Mouse (Mus musculus) lung, adult 2 months (tissue): ENCODE results near the gene Zfp3. TPM values are rescaled to one million over a fixed set of nuclear protein-coding genes. Genes with fewer than 3 reads are reported as not detected.

Source experiments
- DNase-seq: peaks from one replicate; pipeline ENCODE4 v3.0.0; 2022
- H3K4me1 ChIP-seq: fragments of 200-500 bp; 2 replicates; pipeline ENCODE4 v1.6.1; 2011; ENCODE audit warnings: low read length; ENCODE audit not compliant: control insufficient read depth, insufficient read depth
- H3K4me3 ChIP-seq: fragments of 200-500 bp; replicated peaks from 2 replicates; pipeline ENCODE3; 2011; ENCODE audit warnings: low read depth, mild to moderate bottlenecking, control low read depth, low read length; ENCODE audit errors: extremely low read depth
- CTCF ChIP-seq: fragments of 200-500 bp; IDR thresholded peaks from 2 replicates; pipeline ENCODE4 v1.5.1; 2011; ENCODE audit warnings: mild to moderate bottlenecking, low read length, control low read depth; ENCODE audit not compliant: insufficient read depth
- POLR2A ChIP-seq: fragments of 200-500 bp; IDR thresholded peaks from 2 replicates; pipeline ENCODE4 v1.6.1; 2011; ENCODE audit warnings: low read depth, mild to moderate bottlenecking, control low read depth, low read length, borderline replicate concordance; ENCODE audit errors: extremely low read depth
- WGBS: fragments of 180-500 bp; shearing (Covaris S2); methylation state at CpG from one replicate; pipeline ENCODE4 v1.1.7; 2018; 5-methylcytosine and 5-hydroxymethylcytosine counted together
- polyA plus RNA-seq: library from polyadenylated mRNA; depleted of rRNA; stranded (reverse); fragments of >200 nt; gene quantifications from 2 replicates; pipeline ENCODE4 v1.2.3, GENCODE M21; 2012

Gene Zfp3
- polyA plus RNA-seq, 1 experiment, result 2.3 TPM

DNA sequence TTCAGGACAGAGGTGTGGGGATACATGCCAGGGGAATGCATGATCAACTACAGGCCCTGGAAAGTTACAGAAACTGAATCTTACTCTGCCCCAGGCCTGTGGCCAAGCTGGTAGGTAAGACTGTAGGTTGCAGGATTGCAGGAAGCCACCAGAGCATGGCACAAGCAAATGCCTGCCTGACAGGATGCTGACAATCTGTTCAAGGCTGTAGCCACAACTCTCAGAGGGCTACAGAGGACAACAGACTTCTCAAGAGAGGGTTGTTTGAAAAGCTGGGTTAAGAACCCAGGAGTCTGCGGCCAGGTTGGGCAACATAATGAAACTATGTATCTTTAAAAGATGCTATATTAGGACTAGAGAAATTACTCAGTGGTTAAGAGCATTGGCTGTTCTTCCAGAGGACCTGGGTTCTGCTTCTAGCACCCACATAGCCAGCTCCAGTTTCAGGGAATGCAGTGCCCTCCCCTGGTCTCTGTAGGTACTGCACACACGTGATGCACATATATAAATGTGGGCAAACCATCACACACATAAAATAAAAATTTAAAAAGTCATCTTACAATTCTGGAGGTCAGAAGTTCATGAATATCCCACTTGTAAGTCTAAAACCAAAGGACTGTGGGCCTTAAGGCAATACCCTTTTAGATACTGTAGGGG, 38.3 kb downstream of the Zfp3 start:
- TF ChIP-seq POLR2A (no peak), CTCF (no peak)
- Histone ChIP-seq H3K4me1 (peaks cover 7% of the 10 kb centered on the region), H3K4me3 (no peak overlapping the region)
- WGBS, result 97% methylated on average over 2 of the region's 2 CpGs
- no peak for DNase-seq

DNA sequence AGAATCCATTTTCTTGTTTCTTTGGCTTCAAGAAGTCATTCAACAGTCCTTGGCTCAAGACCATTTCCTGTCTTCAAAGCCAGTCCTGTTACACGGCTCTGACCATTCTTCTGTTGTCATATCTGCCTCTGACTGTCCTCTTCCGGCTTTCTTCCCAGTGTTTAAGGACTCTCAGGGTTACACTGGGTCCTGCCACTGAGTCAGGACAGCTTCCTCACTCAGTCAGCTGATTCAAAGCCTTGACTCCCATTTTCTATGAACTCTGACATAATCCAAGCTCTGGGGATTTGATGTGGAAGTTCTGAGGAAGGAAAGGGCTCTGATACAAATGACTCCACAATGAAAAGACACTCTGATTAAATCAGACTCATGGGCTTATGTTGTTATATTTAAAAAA, 38.9 kb downstream of the Zfp3 start:
- no peak for DNase-seq
- 60% methylated on average over 2 of the region's 2 CpGs for WGBS
- Histone ChIP-seq H3K4me3 (no peak overlapping the region), H3K4me1 (peaks cover 7% of the 10 kb centered on the region)
- TF ChIP-seq POLR2A (no peak), CTCF (no peak)

DNA sequence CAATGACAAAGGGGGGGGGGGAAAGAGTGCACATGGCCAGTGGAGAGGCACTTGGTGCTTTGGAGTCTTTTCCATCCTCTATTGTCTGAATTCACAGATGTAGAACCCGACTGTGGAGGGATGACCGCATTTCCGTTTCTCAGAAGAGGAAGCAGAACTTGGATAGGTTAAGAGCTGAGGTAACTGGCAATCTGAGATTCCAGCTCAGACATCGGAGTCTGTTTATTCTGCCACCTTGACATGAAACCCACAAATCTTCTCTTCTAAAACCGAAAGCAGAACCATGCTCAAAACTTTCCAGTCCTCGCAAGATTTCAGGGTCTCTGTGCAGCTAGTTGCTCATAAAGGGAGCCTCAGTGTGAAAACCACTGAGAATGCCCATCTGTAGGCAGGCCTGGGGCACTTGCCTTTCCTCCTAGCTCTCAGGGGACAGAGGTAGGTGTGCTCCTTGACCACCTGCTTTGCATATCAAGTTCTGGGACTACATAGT, 39.7 kb downstream of the Zfp3 start:
- peaks cover 7% of the 10 kb centered on the region for H3K4me1 ChIP-seq
- DNase-seq, result no peak
- no peak overlapping the region for H3K4me3 ChIP-seq
- whole genome bisulfite sequencing, result 38% methylated on average over 6 of the region's 6 CpGs
- TF ChIP-seq POLR2A (no peak), CTCF (no peak)

DNA sequence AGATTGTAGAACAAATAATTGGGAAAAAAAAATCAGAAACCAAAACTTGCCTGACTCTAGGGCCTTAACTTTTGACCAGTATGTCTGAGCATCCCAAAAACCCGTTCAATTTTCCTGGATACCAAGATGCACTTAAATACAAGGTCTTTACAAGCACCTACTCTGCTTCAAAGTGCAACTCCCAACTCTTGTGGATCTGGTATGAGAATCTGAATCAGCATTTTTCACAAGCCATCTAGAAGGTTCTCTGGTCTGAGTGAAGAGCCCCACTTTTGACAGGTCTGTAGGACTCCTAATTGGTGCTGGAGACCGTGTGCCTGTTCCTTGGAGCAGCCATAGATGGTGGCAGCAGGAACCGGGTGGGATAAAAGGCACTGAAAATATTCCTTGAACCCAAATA, 40.4 kb downstream of the Zfp3 start:
- DNase-seq, result no peak
- 81% methylated on average over 3 of the region's 3 CpGs for WGBS
- peaks cover 7% of the 10 kb centered on the region for H3K4me1 ChIP-seq
- TF ChIP-seq CTCF (no peak), POLR2A (no peak)
- no peak overlapping the region for H3K4me3 ChIP-seq

DNA sequence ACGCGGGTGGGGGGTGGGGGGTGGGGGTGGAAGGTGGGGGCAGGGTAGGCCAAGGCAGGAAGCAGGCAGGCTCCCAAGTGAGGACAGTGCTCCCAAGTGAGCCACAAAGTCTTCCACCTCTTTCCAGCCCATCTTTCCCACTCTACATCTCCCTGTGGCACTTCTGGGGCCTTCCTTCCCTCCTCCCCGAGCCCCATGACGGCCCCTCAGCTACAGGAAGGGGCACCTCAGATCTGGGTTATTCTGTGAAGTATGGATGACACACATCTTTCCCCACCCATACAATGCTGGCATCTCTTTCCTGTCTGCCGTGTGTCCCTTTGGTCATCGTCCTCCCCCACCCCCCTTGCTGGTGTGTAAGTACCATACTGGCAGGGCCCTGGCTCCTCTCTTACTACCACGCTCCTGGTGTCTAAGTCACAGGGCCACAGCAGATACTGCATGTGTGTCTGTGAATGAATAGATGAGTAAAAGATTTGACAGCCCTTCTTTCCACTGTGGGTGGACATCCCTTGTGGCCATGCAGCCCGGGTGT, 41.7 kb downstream of the Zfp3 start:
- 36% methylated on average over 8 of the region's 8 CpGs for WGBS
- Histone ChIP-seq H3K4me1 (peaks cover 7% of the 10 kb centered on the region), H3K4me3 (no peak overlapping the region)
- DNase-seq, result no peak
- TF ChIP-seq CTCF (no peak), POLR2A (no peak)

DNA sequence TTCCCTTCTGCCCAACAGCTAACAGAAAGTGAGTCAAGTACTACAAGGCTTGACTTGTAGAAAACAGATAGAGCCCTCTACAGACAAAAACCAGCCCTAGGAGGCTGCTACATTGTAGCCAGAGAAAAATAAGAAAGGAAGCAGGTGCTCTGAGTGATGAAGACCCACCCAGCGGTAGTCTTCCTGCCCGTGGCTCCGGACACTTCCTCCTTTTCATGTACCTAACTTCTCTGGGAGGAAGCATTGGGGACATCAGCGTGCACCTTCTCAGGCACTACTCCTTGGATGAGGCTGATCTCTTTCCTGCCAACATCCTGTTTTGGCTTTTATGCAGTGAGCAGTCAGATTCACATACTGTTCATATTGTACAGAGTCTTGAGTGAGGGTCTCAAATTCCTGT, 42.7 kb downstream of the Zfp3 start:
- 33% methylated on average over 4 of the region's 4 CpGs for WGBS
- Histone ChIP-seq H3K4me1 (peaks cover 7% of the 10 kb centered on the region), H3K4me3 (no peak overlapping the region)
- TF ChIP-seq POLR2A, result no peak
- no peak for TF ChIP-seq CTCF
- DNase-seq, result no peak

- WGBS, result 85% methylated on average over 4 of the region's 4 CpGs
- no peak for TF ChIP-seq CTCF
- H3K4me3 ChIP-seq, result no peak overlapping the region
- H3K4me1 ChIP-seq, result peaks cover 7% of the 10 kb centered on the region
- DNase-seq, result no peak
These were observed 43.6 kb downstream of the Zfp3 start for GRCm38 (mm10) chr11:70807630-70808029.

- TF ChIP-seq POLR2A, result no peak
- TF ChIP-seq CTCF, result no peak
- Histone ChIP-seq H3K4me3 (no peak overlapping the region), H3K4me1 (peaks cover 7% of the 10 kb centered on the region)
- 67% methylated on average over 3 of the region's 3 CpGs for WGBS
- no peak for DNase-seq
These were observed 44.1 kb downstream of the Zfp3 start for GRCm38 (mm10) chr11:70808101-70808500.

DNA sequence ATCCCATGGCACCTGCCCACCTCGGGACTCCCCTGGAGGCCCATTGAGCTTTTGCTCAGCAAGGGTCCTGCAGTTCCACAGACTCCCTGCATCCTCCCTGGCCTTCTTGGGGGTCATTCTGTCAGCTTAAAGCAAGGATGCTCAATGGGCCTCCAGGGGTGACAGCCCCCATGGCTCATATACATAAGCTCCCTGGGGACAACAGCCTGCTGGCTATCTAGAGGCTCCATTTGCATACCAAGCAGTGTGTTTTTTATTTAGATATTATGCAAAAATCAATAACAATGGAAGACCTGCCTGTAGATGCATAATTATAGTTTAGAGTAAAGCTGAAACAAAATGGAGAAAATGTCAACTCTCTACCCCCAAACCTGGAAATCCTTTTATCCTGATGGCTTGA, 45.0 kb downstream of the Zfp3 start:
- no peak for DNase-seq

DNA sequence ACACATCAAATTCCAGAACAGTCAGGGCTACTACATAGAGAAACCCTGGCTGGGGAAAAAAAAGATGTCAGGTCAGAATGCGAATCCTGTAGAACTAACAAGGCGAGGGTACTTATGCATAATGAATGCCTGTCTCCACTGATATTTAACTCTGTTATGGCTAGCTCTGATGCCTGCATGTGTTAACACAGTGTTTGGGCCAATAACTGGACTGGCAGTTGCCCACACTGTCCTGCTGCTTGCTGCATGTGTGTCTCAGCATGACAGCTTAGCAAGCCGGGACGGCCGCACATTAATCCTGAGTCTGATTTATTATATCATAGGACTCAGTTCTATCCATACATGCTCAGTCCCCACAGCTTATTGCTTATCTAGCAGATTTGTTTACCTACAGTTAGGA, 47.0 kb downstream of the Zfp3 start:
- TF ChIP-seq CTCF, result no peak
- no peak for TF ChIP-seq POLR2A
- no peak overlapping the region for H3K4me3 ChIP-seq
- WGBS, result 80% methylated on average over 5 of the region's 5 CpGs
- no peak for DNase-seq
- peaks cover under 1% of the 10 kb centered on the region for H3K4me1 ChIP-seq

More for the DNA sequence above, 45.0 kb downstream of the Zfp3 start:
- no peak overlapping the region for H3K4me3 ChIP-seq
- H3K4me1 ChIP-seq, result peaks cover 5% of the 10 kb centered on the region
- WGBS, result 46% methylated on average over 1 of the region's 1 CpGs
- TF ChIP-seq POLR2A (no peak), CTCF (no peak)

DNA sequence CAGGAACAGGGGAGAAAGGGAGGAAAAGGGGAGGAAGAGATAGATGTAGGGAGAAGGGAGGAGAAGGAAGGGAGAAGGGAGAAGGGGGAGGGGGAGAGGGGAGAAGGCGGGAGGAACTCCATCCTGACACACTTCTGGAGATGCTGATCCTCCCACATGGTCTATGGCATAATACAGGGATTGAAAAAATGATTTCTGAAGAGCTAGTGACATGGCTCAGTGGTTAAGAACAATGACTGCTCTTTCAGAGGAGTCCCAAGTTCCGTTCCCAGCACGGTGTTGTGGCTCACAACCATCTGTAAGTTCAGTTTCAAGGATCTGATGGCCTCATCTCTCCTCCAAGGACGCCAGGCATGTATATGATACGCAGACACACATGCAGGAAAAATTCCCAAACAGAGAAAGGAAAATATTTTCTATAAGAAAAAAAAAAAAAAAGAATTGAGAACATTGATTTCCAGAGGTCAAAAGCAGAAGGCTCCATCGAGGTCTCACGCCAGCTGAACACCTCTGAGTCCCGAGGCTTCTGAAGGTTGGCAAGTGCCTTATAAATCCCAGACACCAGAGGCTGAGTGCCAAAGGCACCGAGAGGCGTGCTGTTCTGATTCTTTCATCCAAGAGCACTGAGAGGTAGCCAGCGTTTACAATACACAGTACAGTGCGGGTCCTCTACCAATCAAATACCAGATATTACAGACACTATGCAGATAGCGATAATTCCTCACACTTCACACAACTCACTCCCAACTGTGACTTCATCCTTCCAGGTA, 47.6 kb downstream of the Zfp3 start:
- no peak for DNase-seq
- no peak for TF ChIP-seq CTCF
- TF ChIP-seq POLR2A, result no peak
- WGBS, result 57% methylated on average over 13 of the region's 13 CpGs
- Histone ChIP-seq H3K4me3 (no peak overlapping the region), H3K4me1 (no peaks in the 10 kb centered on the region; the same call in 1 of the 2 replicates)
